Comparison of ENCODE assay signal across 28 mouse cellular contexts in the genomic region with DNA sequence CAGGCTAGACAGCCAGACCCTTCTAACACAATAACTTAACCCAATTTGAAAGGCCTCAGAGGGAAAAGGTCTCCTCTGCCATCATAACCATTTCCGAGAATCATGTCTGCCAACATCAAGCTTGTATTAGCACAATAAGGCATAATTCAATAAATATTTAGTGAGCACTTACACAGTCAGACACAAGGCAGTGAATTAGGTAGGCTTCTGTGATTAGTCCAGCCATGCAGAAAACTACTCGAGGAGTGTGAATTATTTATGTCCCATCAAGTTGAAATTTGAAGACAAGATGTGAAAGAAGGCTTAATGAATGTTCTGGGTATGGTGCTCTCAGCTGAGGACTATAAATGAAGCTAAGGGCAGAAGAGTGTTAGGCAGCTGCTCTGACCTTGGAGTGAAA.
A peak's percentile ranks its signal among the peaks of the same experiment; 100 is the strongest.
DNase-seq lines count a peak whose midpoint lies in the region; ATAC-seq and TF ChIP-seq lines count a peak whose summit lies in the region.
"Had no signal": no experiment of that assay in that cellular context is flagged by ENCODE, and none has a peak within 500 bp of the region (broad histone marks: within the 10 kb centered on the region; RNA-seq: fewer than 3 reads in every experiment).

No protein-coding gene starts in this region.

- 0 out of 2 replicates have a peak, but pooled peaks have one; percentile 25 for ATAC-seq in hindbrain, embryonic 11.5 days (ENCODE audit: low FRiP score)
- ATAC-seq in hindbrain, embryonic 16.5 days: no peak
- 0 out of 2 replicates have a peak, but pooled peaks have one; percentile 27 for ATAC-seq in midbrain, embryonic 13.5 days
- ATAC-seq in midbrain, embryonic 14.5 days (ENCODE audit: low FRiP score, low TSS enrichment): no peak
- ATAC-seq: forebrain, embryonic 15.5 days; inflammation-experienced regulatory T-cells, adult 6 months; Patski had no signal

- H3K36me3 ChIP-seq in hindbrain, embryonic 11.5 days (ENCODE audit: control insufficient read depth, insufficient read depth, low read length): no peaks in the 10 kb centered on the region
- no peaks in the 10 kb centered on the region for H3K36me3 ChIP-seq in hindbrain, embryonic 16.5 days (ENCODE audit: control insufficient read depth, insufficient read depth, low read length)
- H3K36me3 ChIP-seq in midbrain, embryonic 13.5 days: no peaks in the 10 kb centered on the region
- no peaks in the 10 kb centered on the region for H3K36me3 ChIP-seq in midbrain, embryonic 14.5 days (ENCODE audit: control insufficient read depth, insufficient read depth, low read length)
- H3K36me3 ChIP-seq: embryonic facial prominence, embryonic 13.5 days; forebrain, embryonic 12.5 days; forebrain, embryonic 15.5 days; G1E; heart, embryonic 12.5 days; heart, embryonic 15.5 days; hindbrain, embryonic 10.5 days; hindbrain, embryonic 15.5 days had no signal

- TF ChIP-seq CTCF in brain, embryonic 14.5 days (IDR thresholded peaks at IDR 0.05; ENCODE audit: borderline replicate concordance, extremely low read depth, insufficient read depth, insufficient read length): no peak

- no peaks in the 10 kb centered on the region for H3K27me3 ChIP-seq in hindbrain, embryonic 11.5 days (ENCODE audit: control insufficient read depth, insufficient read depth, low read length)
- no peaks in the 10 kb centered on the region for H3K27me3 ChIP-seq in hindbrain, embryonic 16.5 days (replicated peaks; ENCODE audit: control insufficient read depth, insufficient read depth, low read length)
- no peaks in the 10 kb centered on the region for H3K27me3 ChIP-seq in midbrain, embryonic 13.5 days
- no peaks in the 10 kb centered on the region for H3K27me3 ChIP-seq in midbrain, embryonic 14.5 days (ENCODE audit: control insufficient read depth, insufficient read depth, low read length)
- H3K27me3 ChIP-seq: CH12.LX; embryonic facial prominence, embryonic 13.5 days; forebrain, embryonic 12.5 days; forebrain, embryonic 15.5 days; heart, embryonic 12.5 days; heart, embryonic 15.5 days; hindbrain, embryonic 15.5 days; Patski had no signal

- no peak overlapping the region for H3K4me3 ChIP-seq in hindbrain, embryonic 11.5 days (ENCODE audit: low read depth, low read length)
- no peak overlapping the region for H3K4me3 ChIP-seq in hindbrain, embryonic 16.5 days (ENCODE audit: low read length)
- no peak overlapping the region for H3K4me3 ChIP-seq in midbrain, embryonic 13.5 days (replicated peaks)
- H3K4me3 ChIP-seq in midbrain, embryonic 14.5 days (replicated peaks; ENCODE audit: low read depth, low read length): no peak overlapping the region
- H3K4me3 ChIP-seq: embryonic facial prominence, embryonic 13.5 days; erythroblast, embryonic 14.5 days; forebrain, embryonic 12.5 days; forebrain, embryonic 15.5 days; heart, embryonic 12.5 days; heart, embryonic 15.5 days; hindbrain, embryonic 10.5 days; hindbrain, embryonic 15.5 days had no signal

- H3K27ac ChIP-seq in hindbrain, embryonic 11.5 days (ENCODE audit: low read depth, low read length): no peak overlapping the region
- no peak overlapping the region for H3K27ac ChIP-seq in hindbrain, embryonic 16.5 days (ENCODE audit: low read depth, low read length)
- no peak overlapping the region for H3K27ac ChIP-seq in midbrain, embryonic 13.5 days
- H3K27ac ChIP-seq in midbrain, embryonic 14.5 days (replicated peaks; ENCODE audit: low read depth, low read length): no peak overlapping the region
- H3K27ac ChIP-seq: embryonic facial prominence, embryonic 13.5 days; forebrain, embryonic 12.5 days; forebrain, embryonic 15.5 days; heart, embryonic 15.5 days; hindbrain, embryonic 10.5 days; hindbrain, embryonic 15.5 days had no signal

- no peaks in the 10 kb centered on the region for H3K9me3 ChIP-seq in hindbrain, embryonic 11.5 days (ENCODE audit: control insufficient read depth, low read length)
- no peaks in the 10 kb centered on the region for H3K9me3 ChIP-seq in hindbrain, embryonic 16.5 days (ENCODE audit: control insufficient read depth, low read length)
- peaks cover 3% of the 10 kb centered on the region; the same call in 1 of the 2 replicates for H3K9me3 ChIP-seq in midbrain, embryonic 13.5 days
- no peaks in the 10 kb centered on the region for H3K9me3 ChIP-seq in midbrain, embryonic 14.5 days (ENCODE audit: control insufficient read depth, low read length)
- H3K9me3 ChIP-seq: embryonic facial prominence, embryonic 13.5 days; forebrain, embryonic 12.5 days; forebrain, embryonic 15.5 days; G1E; heart, embryonic 12.5 days; heart, embryonic 15.5 days; hindbrain, embryonic 10.5 days; hindbrain, embryonic 15.5 days had no signal

- no peak for TF ChIP-seq POLR2A in brain, embryonic 14.5 days (IDR thresholded peaks at IDR 0.05; ENCODE audit: borderline replicate concordance, extremely low read depth, insufficient read depth, insufficient read length, poor library complexity, severe bottlenecking)

- no peak for DNase-seq in hindbrain, embryonic 11.5 days (ENCODE audit: low spot score)
- DNase-seq in midbrain, embryonic 14.5 days: no peak
- peak; percentile 37 for DNase-seq in brain, embryonic 14.5 days (ENCODE audit: low read depth)
- peak; percentile 52 for DNase-seq in retina, postnatal 1 day
- DNase-seq in adrenal gland, postnatal 10 days: no peak
- DNase-seq: adrenal gland, postnatal 14 days; B cell, adult 2 months; cerebellum, adult 11-12 months; cerebellum, adult 8-10 months; cerebellum, postnatal 10 days; gastrocnemius, postnatal 25 days; heart, adult 18-20 months; heart, postnatal 10 days; heart, postnatal 36 days had no signal

- H3K4me2 ChIP-seq in hindbrain, embryonic 11.5 days (replicated peaks; ENCODE audit: low read depth, low read length): no peak overlapping the region
- no peak overlapping the region for H3K4me2 ChIP-seq in hindbrain, embryonic 16.5 days (ENCODE audit: low read length)
- no peak overlapping the region for H3K4me2 ChIP-seq in midbrain, embryonic 13.5 days (replicated peaks)
- H3K4me2 ChIP-seq in midbrain, embryonic 14.5 days (ENCODE audit: low read length): no peak overlapping the region
- H3K4me2 ChIP-seq: embryonic facial prominence, embryonic 13.5 days; forebrain, embryonic 12.5 days; forebrain, embryonic 15.5 days; heart, embryonic 12.5 days; heart, embryonic 15.5 days; hindbrain, embryonic 15.5 days had no signal

- no peaks in the 10 kb centered on the region for H3K4me1 ChIP-seq in hindbrain, embryonic 11.5 days (replicated peaks; ENCODE audit: control insufficient read depth, insufficient read depth, low read length)
- H3K4me1 ChIP-seq in hindbrain, embryonic 16.5 days (ENCODE audit: control insufficient read depth, insufficient read depth, low read depth, low read length): no peaks in the 10 kb centered on the region
- H3K4me1 ChIP-seq in midbrain, embryonic 13.5 days (replicated peaks): 0 out of 2 replicates have a peak, but pooled peaks cover 5% of the 10 kb centered on the region
- no peaks in the 10 kb centered on the region for H3K4me1 ChIP-seq in midbrain, embryonic 14.5 days (ENCODE audit: control insufficient read depth, insufficient read depth, low read length)
- H3K4me1 ChIP-seq: hindbrain, embryonic 10.5 days; hindbrain, embryonic 15.5 days had no signal

- WGBS in hindbrain, embryonic 11.5 days: 56% methylated on average over 2 of the region's 2 CpGs
- WGBS in hindbrain, embryonic 16.5 days: 55% methylated on average over 2 of the region's 2 CpGs
- WGBS in midbrain, embryonic 13.5 days: 43% methylated on average over 2 of the region's 2 CpGs
- WGBS in midbrain, embryonic 14.5 days: 38% methylated on average over 2 of the region's 2 CpGs

- no peak overlapping the region for H3K9ac ChIP-seq in hindbrain, embryonic 11.5 days (ENCODE audit: low read depth, low read length)
- H3K9ac ChIP-seq in hindbrain, embryonic 16.5 days (ENCODE audit: low read depth, low read length): no peak overlapping the region
- no peak overlapping the region for H3K9ac ChIP-seq in midbrain, embryonic 13.5 days (replicated peaks)
- no peak overlapping the region for H3K9ac ChIP-seq in midbrain, embryonic 14.5 days (replicated peaks; ENCODE audit: low read length)
- H3K9ac ChIP-seq: embryonic facial prominence, embryonic 13.5 days; forebrain, embryonic 12.5 days; forebrain, embryonic 15.5 days; heart, embryonic 12.5 days; heart, embryonic 15.5 days; hindbrain, embryonic 15.5 days had no signal

Comparison
In these comparisons a context has a peak if more than half of its experiments do, and no peak if none do; other contexts are left out.
1. ATAC-seq: peak in hindbrain, embryonic 11.5 days (single experiment) and midbrain, embryonic 13.5 days (single experiment); none in hindbrain, embryonic 16.5 days (single experiment) and midbrain, embryonic 14.5 days (single experiment).
2. DNase-seq: peak in brain, embryonic 14.5 days (single experiment) and retina, postnatal 1 day (single experiment); none in hindbrain, embryonic 11.5 days (single experiment), midbrain, embryonic 14.5 days (single experiment) and adrenal gland, postnatal 10 days (single experiment).